Mouse (Mus musculus) spleen, postnatal 0 days (tissue): ENCODE measurements around the gene Htra3. TPM values are rescaled to one million over a fixed set of nuclear protein-coding genes. Genes with fewer than 3 reads are reported as not detected.

Experiments
- polyA plus RNA-seq: library from polyadenylated mRNA; unstranded; fragments of >200 nt; fragmentation: Nextera tagmentation; extraction: Ambion mirVana; gene quantifications from 2 replicates; pipeline ENCODE4 v1.2.1, GENCODE M21; 2015

The Htra3 gene
- 20.8 and 29.6 TPM in 2 replicates for polyA plus RNA-seq

DNA sequence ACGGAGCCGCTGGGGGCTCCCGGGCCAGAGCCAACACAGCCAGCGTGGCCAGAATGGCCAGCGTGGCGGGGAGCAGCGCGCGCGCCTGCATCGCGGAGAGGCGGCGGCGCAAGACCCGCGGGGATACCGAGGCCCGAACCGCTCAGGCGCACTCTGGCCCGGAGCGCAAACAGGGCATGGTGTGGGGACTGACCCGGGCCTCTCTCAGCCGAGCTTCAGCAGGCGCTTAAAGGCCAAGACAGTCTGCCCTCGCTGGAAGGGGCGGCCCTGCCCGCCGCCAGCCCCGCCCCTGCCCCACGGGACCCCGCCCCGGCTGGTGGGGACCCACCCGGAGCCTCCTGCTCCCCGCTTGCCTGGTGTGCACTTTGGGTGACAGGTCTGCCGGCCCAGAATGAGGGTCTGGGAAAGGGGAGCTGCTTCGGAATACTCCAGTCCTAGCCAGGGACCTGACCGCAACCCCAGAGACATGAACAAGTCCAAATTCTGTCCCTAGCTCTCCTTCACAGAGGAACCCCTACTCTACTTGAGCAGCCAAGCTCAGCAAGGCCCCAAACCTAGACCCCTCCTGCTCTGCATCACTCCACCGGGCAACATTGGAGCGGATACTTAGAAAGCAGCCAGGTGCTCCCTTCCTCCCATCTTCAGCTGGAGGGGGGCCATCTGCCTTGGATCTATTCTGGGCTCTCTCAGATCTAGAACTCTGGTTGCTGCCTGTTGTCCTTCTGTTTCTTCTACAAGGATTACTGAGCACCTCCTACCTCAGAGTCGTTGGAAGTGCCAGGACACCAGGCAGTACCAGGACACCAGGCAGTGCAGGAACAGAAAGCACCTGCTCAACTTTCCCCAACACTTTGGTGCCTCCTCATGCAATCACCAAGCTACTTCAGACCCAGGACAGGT, at the start of gene Htra3:
Gene Htra3 (minus strand): TSS at position 527 of the 900 bp plus-strand sequence.

Other genes with a start within 250 kb of the Htra3 start
- 2.0 and 3.3 TPM in 2 replicates for gene Cpz, start 154.1 kb downstream of the Htra3 start, polyA plus RNA-seq
- gene Trmt44, start 104.7 kb downstream of the Htra3 start, polyA plus RNA-seq, result 3.6 and 4.5 TPM in 2 replicates
- 8.4 and 11.1 TPM in 2 replicates for gene Acox3, start 96.7 kb downstream of the Htra3 start, polyA plus RNA-seq
- 3.1 and 4.6 TPM in 2 replicates for gene Sh3tc1, start 60.2 kb upstream of the Htra3 start, polyA plus RNA-seq
- gene Ablim2, start 78.1 kb upstream of the Htra3 start, polyA plus RNA-seq, result 0.40 and 0.43 TPM in 2 replicates
- 3.8 and 5.6 TPM in 2 replicates for gene Afap1, start 213.5 kb upstream of the Htra3 start, polyA plus RNA-seq